Mouse (Mus musculus) lung, postnatal 0 days (tissue): ENCODE results near the gene Tepp.

Experiments
- CTCF ChIP-seq: IDR thresholded peaks from 2 replicates; pipeline ENCODE4 v1.5.1; 2016; ENCODE audit warnings: antibody characterized with exemption, mild to moderate bottlenecking
- EP300 ChIP-seq: IDR thresholded peaks from 2 replicates; pipeline ENCODE4 v1.6.1; 2016; ENCODE audit warnings: antibody characterized with exemption, mild to moderate bottlenecking, control low read depth

DNA sequence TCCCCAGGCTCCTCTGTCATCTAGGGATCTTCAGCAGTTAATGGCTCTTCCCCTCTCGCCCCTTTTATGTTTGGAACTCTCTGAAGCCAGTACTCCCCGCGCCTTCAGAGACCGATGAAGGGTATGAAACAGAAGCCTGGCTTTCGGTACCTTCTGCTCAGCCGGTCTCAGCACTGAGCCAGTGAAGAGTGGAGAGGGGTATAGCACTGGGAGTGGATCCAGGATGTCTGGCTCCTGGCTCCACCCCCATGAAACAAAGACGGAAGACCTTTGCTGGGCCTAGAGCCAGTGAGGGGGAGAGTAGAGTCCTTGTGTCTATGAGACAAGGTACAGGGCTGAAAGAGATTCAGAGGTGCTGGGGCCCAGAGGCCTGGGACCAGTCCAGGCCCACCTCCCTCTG is 16.5 kb upstream of the Tepp start:
- no peak for TF ChIP-seq EP300
- TF ChIP-seq CTCF = no peak
